Mouse (Mus musculus) ES-CJ7 (cell line): ENCODE measurements at regions not wholly inside any gene's neighbourhood (a gene's known extent, or its start where the extent isn't known, plus 50 kb on each side); places are given as distances from the start of the nearest gene placed in this dataset.

Experiments used
- DNase-seq: peaks from one replicate; pipeline ENCODE4 v3.0.0; 2011; ENCODE audit warnings: low read depth, low spot score

DNA sequence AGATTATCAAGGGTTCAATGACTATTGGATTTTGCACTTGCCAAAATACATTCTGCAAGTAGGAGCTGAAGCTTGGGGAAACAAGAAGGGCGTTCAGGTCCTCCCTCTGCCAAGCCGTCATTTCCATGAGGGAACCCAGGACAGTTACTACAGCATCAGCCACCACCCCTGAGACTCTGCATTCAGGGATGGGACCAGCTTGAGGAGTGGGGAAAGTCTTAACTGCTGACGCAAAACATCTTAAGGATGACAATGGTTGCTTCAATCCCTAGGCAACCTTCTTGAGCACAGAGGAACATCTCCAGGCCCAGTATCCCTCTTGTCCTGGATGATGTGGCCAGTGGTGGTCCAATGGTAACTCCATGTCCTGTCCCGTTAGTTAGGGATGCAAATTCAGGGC lies 137.2 kb upstream of the Noct start:
- DNase-seq = peak; percentile 55

DNA sequence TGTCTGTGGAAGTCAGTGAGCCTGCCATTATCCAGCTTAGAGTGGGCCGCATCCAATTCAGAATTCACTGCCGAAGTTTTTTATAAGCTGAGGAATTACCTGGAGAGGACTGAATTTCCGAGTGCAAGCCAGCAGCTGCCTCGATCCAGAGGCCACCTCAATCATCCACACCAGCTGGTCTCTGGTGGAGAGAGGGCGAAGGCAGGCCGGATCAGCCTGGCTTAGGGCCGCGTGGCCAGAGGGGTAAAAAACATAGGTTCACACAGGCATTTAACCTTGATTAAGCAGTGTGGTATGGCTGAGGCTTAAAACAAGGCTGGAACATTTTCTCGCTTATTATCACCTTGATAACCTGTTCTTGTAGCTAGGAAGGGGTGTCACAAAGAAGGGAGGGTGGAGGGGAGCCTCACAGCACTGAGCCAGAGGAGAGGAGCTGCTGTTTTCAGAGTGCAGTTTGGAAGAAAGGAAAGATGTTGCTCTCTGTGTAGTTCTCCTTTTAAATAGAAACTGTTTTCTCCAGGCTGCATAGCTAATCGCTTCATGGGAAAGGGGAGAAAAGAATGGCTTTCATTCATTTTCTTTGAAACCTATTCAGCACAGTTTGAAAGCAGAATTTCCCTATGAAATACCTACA lies 135.1 kb upstream of the Noct start:
- DNase-seq = no peak

DNA sequence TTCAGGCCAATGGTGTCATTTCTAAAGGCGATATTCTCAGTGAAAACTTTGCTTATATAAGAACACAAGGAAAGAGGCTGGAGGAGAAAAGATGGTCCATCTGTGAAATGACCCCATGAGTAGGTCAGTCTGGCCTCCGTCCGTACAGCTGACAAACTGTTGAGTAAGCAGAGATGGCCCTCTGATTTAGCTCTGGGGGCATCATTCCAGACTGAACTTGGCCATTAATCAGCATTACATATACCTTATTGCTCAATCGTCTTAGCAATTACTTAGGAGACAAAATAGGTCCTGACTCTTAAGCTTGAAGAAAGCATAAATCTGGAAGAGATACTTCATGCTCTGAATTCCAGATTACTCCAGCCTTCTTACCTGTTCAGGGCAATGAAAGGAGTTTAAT lies 132.8 kb upstream of the Noct start:
- no peak for DNase-seq

DNA sequence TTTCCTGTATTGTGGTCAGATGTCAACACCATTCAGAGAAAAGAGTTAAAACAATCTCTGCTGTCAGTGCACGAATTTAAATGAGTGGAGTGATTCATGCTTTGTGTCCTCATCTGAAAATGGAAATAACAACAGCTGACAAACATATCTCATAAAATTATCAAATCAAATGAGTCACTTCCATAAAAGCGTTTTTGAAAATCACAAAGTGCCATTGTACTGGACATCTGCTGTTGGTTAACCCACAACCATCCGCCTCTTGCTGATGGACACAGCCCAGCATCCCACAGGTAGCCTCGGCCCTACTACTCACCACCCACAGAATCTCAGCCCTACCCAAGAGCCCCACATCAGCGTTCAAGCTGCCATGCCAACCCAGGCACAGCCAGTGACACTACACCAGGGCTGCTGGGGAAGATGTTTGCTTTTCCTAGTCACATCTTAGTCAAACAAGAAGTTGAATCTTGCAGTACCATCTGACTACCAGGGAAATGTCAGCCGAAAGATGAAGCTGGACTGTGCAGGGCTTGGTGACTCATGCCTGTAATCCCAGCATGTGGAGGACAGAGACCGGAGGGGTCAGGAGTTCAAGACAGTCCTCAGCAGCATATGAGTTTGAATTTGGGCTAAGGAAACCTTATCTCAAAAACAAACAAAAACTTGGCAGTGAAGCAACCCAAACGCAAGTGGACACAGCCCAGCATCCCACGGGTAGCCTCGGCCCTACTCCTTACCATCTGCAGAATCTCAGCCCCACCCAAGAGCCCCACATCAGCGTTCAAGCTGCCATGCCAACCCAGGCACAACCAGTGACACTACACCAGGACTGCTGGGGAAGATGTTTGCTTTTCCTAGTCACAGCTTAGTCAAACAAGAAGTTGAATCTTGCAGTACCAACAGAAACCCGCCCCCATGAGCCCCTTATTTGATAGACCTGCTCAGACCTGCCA lies 131.9 kb upstream of the Noct start:
- DNase-seq = no peak

- DNase-seq = no peak
These were observed 128.3 kb upstream of the Noct start for GRCm38 (mm10) chr3:51095847-51096447.

GRCm38 (mm10) chr3:51096545-51096944 lies 127.7 kb upstream of the Noct start:
- no peak for DNase-seq

GRCm38 (mm10) chr3:51097362-51097761 lies 126.9 kb upstream of the Noct start:
- no peak for DNase-seq

- no peak for DNase-seq
These were observed 124.3 kb upstream of the Noct start for GRCm38 (mm10) chr3:51099966-51100365.

DNA sequence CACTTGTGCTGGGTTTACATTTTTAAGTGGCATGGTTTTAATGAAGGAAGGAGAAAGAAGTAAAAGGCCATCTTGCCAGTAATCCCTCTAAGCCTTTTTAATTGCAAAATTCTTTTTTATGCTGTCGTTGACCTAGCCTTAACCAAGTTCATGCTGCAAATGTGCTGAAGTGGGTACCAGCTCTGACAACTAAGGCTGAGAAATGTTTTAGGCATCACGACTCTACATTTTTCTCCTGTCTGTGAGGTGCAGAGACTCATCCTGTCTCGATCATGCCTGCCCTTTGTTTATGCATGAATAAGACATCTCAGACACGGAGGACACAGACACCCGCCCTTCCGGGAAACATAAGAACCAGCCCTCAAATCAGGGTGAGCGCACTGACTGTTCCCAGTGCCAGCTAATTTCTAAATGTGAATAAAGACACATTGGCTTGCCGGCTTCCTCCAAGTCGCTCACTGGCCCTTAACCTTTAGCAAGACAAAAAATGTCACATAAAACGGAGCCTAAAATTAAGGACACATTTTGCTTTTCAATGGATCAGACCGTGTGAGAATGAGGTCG lies 115.5 kb upstream of the Noct start:
- DNase-seq = no peak

DNA sequence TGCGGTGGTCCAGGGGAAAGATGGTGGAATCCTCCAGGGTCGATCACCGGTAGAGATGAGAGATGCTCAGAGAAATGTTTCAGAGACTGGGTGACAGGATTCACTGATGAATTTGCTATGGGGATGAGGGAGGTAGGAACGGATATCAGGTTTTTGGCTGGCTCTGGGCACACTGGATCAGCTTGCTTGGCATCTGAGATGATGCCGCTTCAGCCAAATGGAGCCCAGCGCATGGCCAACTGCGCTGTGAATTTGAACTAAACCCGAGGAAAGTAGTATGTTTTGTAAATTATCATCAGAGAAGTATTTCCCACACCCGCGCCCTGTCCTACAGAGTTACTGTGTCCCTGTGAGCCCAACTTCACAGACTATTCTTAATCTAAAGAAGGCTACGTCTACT lies 113.0 kb upstream of the Noct start:
- DNase-seq = no peak

GRCm38 (mm10) chr3:51112351-51112750 lies 111.9 kb upstream of the Noct start:
- no peak for DNase-seq

GRCm38 (mm10) chr3:51115921-51116320 lies 108.3 kb upstream of the Noct start:
- DNase-seq = no peak

- DNase-seq = no peak
These were observed 105.5 kb upstream of the Noct start for GRCm38 (mm10) chr3:51118706-51119105.

GRCm38 (mm10) chr3:51120522-51120921 lies 103.7 kb upstream of the Noct start:
- no peak for DNase-seq

DNA sequence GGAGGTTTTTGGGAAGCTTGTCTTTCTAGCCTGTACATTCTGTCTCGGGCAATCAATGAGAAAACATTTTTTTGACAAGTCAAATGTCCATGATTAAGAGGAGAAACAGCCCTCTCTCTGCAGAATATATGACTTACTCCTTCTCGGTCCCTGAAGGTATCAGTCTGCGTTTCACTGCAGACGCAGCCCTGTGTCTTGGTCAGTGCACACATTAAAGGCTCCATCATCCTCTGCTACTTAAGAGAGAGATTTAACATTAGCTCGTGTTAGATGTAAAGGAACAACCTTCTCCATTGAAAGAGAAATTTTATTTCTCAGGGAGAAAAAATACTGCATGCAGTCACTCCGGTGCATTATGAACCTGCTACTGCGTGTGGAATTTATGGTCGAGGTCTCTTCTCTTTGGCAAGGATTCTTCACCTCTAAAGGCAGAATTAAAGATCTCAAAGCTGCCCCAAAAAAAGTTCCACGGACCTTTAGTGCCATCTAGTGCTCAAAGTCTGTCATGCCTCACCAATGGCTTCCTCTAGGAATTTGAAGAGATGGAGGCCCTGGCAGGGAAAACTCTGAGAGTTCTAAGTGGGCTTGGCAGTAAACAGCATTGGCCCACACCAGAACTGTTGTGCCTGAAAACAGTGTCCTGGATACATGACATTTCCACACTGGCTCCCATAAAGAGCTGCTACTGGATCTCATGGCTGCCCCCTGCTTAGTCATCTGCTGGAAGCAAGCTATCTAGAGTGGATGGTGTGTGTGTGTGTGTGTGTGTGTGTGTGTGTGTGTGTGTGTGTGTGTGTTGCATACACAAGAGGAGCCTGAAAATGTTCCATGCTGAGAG lies 102.3 kb upstream of the Noct start:
- DNase-seq = peak; percentile 60

DNA sequence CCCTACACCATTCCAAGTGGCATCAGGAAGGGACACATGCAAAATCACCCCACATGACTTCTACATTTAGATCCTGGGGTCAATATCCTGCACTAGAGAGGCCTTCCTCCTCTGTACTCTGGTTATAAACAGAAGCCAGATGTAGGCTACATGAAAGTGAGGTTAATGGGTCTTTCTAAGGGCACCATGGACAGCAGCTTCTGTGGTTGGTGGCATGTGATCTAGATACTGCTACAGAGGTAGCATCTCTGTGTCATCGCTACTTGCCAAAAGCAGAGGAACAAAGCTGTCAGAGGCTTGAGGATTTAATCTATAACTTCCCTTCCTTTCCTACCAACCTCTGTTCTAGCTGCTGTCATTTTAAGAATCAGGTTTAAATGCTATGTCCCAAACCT lies 101.7 kb upstream of the Noct start:
- no peak for DNase-seq

- peak; percentile 84 for DNase-seq
These were observed 96.4 kb upstream of the Noct start for GRCm38 (mm10) chr3:51127875-51128274.

DNA sequence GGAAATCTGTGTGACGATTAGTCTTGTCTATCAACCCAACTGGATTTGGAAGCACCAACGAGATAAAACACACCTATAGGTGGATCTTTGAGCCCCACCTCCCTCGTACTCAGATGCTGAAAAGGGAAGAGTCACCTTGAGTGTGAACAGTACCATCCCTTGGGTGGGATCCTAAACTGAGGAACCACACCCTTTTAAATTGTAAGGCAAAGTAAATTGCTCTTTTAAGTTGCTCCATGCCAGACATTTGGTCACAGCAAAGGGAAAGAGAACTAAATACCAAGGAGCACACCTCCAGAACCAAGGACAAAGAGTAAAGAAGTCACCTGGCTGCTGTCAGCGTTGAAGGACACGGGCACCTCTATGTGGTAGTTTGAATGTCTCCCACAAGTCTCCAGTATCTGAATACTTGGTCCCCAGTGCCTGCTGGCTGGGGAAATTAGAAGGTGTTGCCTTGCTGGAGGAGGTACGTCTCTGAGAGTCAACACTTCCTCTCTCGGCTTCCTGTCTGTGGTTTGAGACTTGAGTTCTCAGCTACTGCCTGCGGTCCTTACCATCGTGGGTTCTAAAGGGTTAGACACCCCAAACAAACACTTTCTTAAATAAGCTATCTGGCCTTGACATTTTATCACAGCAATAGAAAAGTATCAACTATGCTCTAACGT lies 95.6 kb upstream of the Noct start:
- DNase-seq = peak; percentile 96

DNA sequence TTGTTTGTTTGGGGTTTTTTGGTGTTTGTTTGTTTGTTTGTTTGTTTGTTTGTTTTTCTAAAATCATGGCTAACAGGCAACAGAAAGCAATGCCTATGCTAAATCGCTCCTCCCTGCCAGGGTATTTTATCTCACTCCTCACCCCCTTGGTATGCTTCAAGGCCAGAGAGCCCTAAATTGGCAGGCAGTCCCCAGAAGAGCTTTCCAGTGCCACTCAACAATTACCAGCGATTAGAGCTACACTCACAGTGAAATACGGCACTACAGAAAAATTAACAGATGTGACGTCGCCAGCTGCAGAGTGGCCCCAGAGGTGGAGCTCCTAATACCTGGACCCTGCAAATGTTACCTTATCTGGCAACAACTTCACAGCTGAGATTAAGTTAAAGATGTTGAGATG lies 93.5 kb upstream of the Noct start:
- DNase-seq = no peak

DNA sequence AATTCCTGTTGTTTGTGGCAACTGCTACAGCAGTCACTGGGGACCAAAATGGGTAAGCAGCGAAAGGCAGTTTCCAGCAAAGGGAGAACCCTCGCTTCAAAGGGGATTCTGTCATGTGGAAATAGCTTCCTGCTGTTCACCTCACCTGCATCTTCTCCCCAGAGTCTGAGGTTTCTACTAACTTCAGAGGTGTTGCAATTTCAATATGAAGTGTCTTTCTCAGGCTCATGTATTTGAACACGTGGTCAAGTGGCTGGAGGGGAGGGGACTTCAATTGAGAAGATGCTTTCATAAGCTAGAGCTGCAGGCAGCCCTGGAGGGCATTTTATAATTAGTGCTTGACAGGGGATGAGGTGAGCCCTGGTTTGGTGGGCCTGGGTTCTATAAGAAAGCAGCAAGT lies 92.9 kb upstream of the Noct start:
- no peak for DNase-seq

- DNase-seq = no peak
These were observed 91.5 kb upstream of the Noct start for GRCm38 (mm10) chr3:51132736-51133135.
